Mouse (Mus musculus) liver, postnatal 0 days (tissue): ENCODE results near the gene Fut11. TPM values are rescaled to one million over a fixed set of nuclear protein-coding genes. Genes with fewer than 3 reads are reported as not detected.
A peak's percentile ranks its signal among the peaks of the same experiment; 100 is the strongest.

Experiments
- ATAC-seq: fragments of 200-750 bp; cut with Nextera tagmentation; 2 replicates; pipeline ENCODE4 v1.8.0; 2017; ENCODE audit warnings: mild to moderate bottlenecking, moderate library complexity
- DNase-seq: peaks from one replicate; pipeline ENCODE4 v3.0.0-alpha.2; 2016
- H3K27ac ChIP-seq: fragments of 300-500 bp; sonication (generic); 2 replicates; pipeline ENCODE4 v1.5.1; 2014; ENCODE audit warnings: antibody characterized with exemption, moderate library complexity, mild to moderate bottlenecking, low read depth
- H3K27me3 ChIP-seq: fragments of 300-500 bp; sonication (generic); 2 replicates; pipeline ENCODE4 v1.6.1; 2014; ENCODE audit warnings: low read length, control low read depth, mixed read lengths; ENCODE audit not compliant: insufficient read depth
- H3K36me3 ChIP-seq: fragments of 300-500 bp; sonication (generic); replicated peaks from 2 replicates; pipeline ENCODE4 v1.6.1; 2014; ENCODE audit warnings: mild to moderate bottlenecking, control low read depth, low read length, moderate library complexity, mixed read lengths; ENCODE audit not compliant: insufficient read depth
- H3K4me1 ChIP-seq: fragments of 300-500 bp; sonication (generic); 2 replicates; pipeline ENCODE4 v1.6.1; 2014; ENCODE audit warnings: antibody characterized with exemption, mild to moderate bottlenecking, control low read depth; ENCODE audit not compliant: insufficient read depth
- H3K4me2 ChIP-seq: fragments of 300-500 bp; sonication (generic); 2 replicates; pipeline ENCODE4 v1.6.1; 2014; ENCODE audit warnings: low read depth, mild to moderate bottlenecking, low read length, moderate library complexity, mixed read lengths
- H3K4me3 ChIP-seq: fragments of 300-500 bp; sonication (generic); 2 replicates; pipeline ENCODE4 v1.5.1; 2014; ENCODE audit warnings: low read depth, low read length
- H3K9ac ChIP-seq: fragments of 300-500 bp; sonication (generic); replicated peaks from 2 replicates; pipeline ENCODE4 v1.6.1; 2014; ENCODE audit warnings: mild to moderate bottlenecking, moderate library complexity
- H3K9me3 ChIP-seq: fragments of 300-500 bp; sonication (generic); 2 replicates; pipeline ENCODE4 v1.6.1; 2016; ENCODE audit warnings: mild to moderate bottlenecking, control low read depth, low read length, mixed read lengths
- CTCF ChIP-seq: sonication (generic); IDR thresholded peaks from 2 replicates; pipeline ENCODE4 v1.5.1; 2016; ENCODE audit warnings: antibody characterized with exemption, low read depth
- EP300 ChIP-seq: IDR thresholded peaks from 2 replicates; pipeline ENCODE4 v1.6.1; 2016; ENCODE audit warnings: antibody characterized with exemption, low read depth, mild to moderate bottlenecking
- WGBS: fragments of 180-500 bp; shearing (Covaris S2); extraction: QIAGEN DNeasy Blood & Tissue Kit; methylation state at CpG from one replicate; pipeline ENCODE4 v1.1.7; 2014; ENCODE audit not compliant: insufficient replicate concordance; 5-methylcytosine and 5-hydroxymethylcytosine counted together
- polyA plus RNA-seq: library from polyadenylated mRNA; unstranded; fragments of >200 nt; fragmentation: Nextera tagmentation; extraction: Ambion mirVana; gene quantifications from 2 replicates; pipeline ENCODE4 v1.2.1, GENCODE M21; 2015

The Fut11 gene
- polyA plus RNA-seq, 1 experiment from 2014 or later = 5.1 TPM

GRCm38 (mm10) chr14:20733041-20733951, 38.5 kb downstream of the Fut11 start:
- H3K4me3 ChIP-seq = peak overlapping the region; percentile 98
- H3K27me3 ChIP-seq = no peaks in the 10 kb centered on the region
- ATAC-seq (peak; percentile 38), DNase-seq (peak; percentile 52)
- no peaks in the 10 kb centered on the region for H3K9me3 ChIP-seq
- WGBS = 18% methylated on average over 12 of the region's 12 CpGs
- peak overlapping the region; percentile 97 for H3K27ac ChIP-seq
- TF ChIP-seq CTCF (no peak), EP300 (peak; percentile 97)
- H3K4me2 ChIP-seq = peak overlapping the region; percentile 88
- H3K4me1 ChIP-seq = peaks cover 21% of the 10 kb centered on the region
- peaks cover 37% of the 10 kb centered on the region for H3K36me3 ChIP-seq
- H3K9ac ChIP-seq = peak overlapping the region; percentile 98

- TF ChIP-seq EP300 = no peak
- 0 out of 2 replicates have a peak, but pooled peaks have one; percentile 25 for TF ChIP-seq CTCF
These were observed 39.4 kb downstream of the Fut11 start, which contains the start of gene Ndst2 for GRCm38 (mm10) chr14:20733952-20734774. Ndst2 (minus strand) TSS chr14:20734562.

DNA sequence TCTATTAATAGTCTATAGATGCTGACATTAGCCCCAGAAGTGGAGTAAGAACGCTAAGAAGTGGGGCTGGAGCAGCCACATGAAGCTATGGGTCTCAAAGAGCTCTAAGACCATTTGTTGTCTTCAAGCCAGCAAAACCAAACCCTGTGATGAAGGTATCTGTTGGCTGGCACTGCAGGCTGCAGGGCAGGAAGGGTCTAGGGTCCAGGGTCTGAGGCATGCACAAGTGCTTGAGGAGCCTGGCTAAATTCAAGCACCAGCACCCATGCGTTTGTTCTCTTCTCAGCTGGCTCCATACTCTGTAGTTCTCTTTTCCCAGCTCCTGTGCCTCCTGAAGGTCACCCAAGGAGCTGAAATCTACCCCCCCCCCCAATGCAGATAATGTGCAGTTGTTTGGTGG, 40.3 kb downstream of the Fut11 start:
- Histone ChIP-seq H3K27me3 (no peaks in the 10 kb centered on the region), H3K36me3 (peaks cover 27% of the 10 kb centered on the region), H3K4me2 (peak overlapping the region; percentile 88), H3K27ac (0 out of 2 replicates have a peak overlapping the region, but pooled peaks have one; percentile 97), H3K4me3 (no peak overlapping the region), H3K9me3 (no peaks in the 10 kb centered on the region), H3K9ac (no peak overlapping the region), H3K4me1 (peaks cover 21% of the 10 kb centered on the region)
- ATAC-seq = no peak
- 51% methylated on average over 2 of the region's 2 CpGs for WGBS
- no peak for DNase-seq
- TF ChIP-seq CTCF = no peak
- no peak for TF ChIP-seq EP300

More at GRCm38 (mm10) chr14:20733952-20734774, 39.4 kb downstream of the Fut11 start, which contains the start of gene Ndst2:
- no peaks in the 10 kb centered on the region for H3K27me3 ChIP-seq
- peak within 1 kb of the TSS; percentile 97 for H3K27ac ChIP-seq
- ATAC-seq (peak; percentile 96), DNase-seq (peak; percentile 94)
- H3K36me3 ChIP-seq = peaks cover 36% of the 10 kb centered on the region
- H3K4me1 ChIP-seq = peaks cover 21% of the 10 kb centered on the region
- 3% methylated on average over 53 of the region's 81 CpGs for whole genome bisulfite sequencing
- H3K4me2 ChIP-seq = peak within 1 kb of the TSS; percentile 88
- peak within 1 kb of the TSS; percentile 98 for H3K9ac ChIP-seq
- H3K9me3 ChIP-seq = no peaks in the 10 kb centered on the region
- peak within 1 kb of the TSS; percentile 98 for H3K4me3 ChIP-seq

- Histone ChIP-seq H3K4me3 (no peak overlapping the region), H3K9ac (no peak overlapping the region), H3K4me2 (no peak overlapping the region), H3K9me3 (no peaks in the 10 kb centered on the region), H3K36me3 (peaks cover 18% of the 10 kb centered on the region), H3K4me1 (peaks cover 21% of the 10 kb centered on the region), H3K27me3 (no peaks in the 10 kb centered on the region), H3K27ac (no peak overlapping the region)
- no peak for DNase-seq
- WGBS = 78% methylated on average over 13 of the region's 13 CpGs
- no peak for ATAC-seq
- no peak for TF ChIP-seq EP300
- no peak for TF ChIP-seq CTCF
These were observed 41.2 kb downstream of the Fut11 start for GRCm38 (mm10) chr14:20735892-20736390.

GRCm38 (mm10) chr14:20737306-20737705, 42.5 kb downstream of the Fut11 start:
- ATAC-seq (no peak), DNase-seq (peak; percentile 67)
- Histone ChIP-seq H3K36me3 (peaks cover 13% of the 10 kb centered on the region), H3K9ac (no peak overlapping the region), H3K27me3 (no peaks in the 10 kb centered on the region), H3K4me1 (peaks cover 18% of the 10 kb centered on the region), H3K4me2 (peak overlapping the region; percentile 27), H3K9me3 (no peaks in the 10 kb centered on the region), H3K27ac (no peak overlapping the region), H3K4me3 (no peak overlapping the region)
- TF ChIP-seq CTCF = peak; percentile 84
- no peak for TF ChIP-seq EP300
- whole genome bisulfite sequencing = 45% methylated on average over 14 of the region's 14 CpGs

GRCm38 (mm10) chr14:20738511-20738910, 43.7 kb downstream of the Fut11 start:
- Histone ChIP-seq H3K4me1 (peaks cover 10% of the 10 kb centered on the region; the same call in 1 of the 2 replicates), H3K27ac (no peak overlapping the region), H3K9me3 (no peaks in the 10 kb centered on the region), H3K4me3 (no peak overlapping the region), H3K9ac (no peak overlapping the region), H3K4me2 (no peak overlapping the region), H3K27me3 (no peaks in the 10 kb centered on the region), H3K36me3 (peaks cover 14% of the 10 kb centered on the region)
- 75% methylated on average over 8 of the region's 8 CpGs for WGBS
- TF ChIP-seq EP300 (no peak), CTCF (no peak)
- no peak for DNase-seq
- ATAC-seq = no peak
